Mouse (Mus musculus): Measurements from ENCODE around the gene Pkd2.

DNA sequence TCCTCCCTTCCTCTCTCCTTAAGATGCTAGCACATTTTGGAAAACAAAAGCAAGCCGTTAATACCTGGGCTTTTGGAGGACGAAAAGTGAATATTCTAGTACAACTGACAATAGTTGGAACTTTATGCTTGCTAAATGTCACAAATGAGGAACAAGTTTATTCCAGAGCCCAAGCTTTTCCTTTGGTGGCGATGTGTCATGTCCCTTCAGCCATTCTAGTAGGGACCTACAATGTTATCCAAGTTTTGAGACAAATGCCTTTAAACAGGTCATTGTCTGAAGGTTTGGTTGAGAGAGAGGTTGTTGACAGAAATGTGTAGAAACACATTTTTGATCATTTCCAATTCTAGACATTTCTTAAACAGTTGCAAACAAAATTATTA lies 1.2 kb downstream of the Pkd2 start:
- no peak for TF ChIP-seq CTCF (IDR thresholded peaks at IDR 0.05; ENCODE audit: low read depth)
- TF ChIP-seq EP300 (optimal IDR thresholded peaks at IDR 0.05): no peak
